Mouse (Mus musculus) Muller cell, postnatal 12 days (primary cell): Measurements from ENCODE around the gene Pawr.
"Not testable (repeated sequence)": the region's sequence is repeated elsewhere in the genome, so short reads cannot be mapped to it uniquely, and the experiment has no call there.

Source experiments
- DNase-seq: peaks from one replicate; pipeline ENCODE4 v3.0.0-alpha.2; 2015; ENCODE audit errors: inconsistent ontology term

Gene Pawr

GRCm38 (mm10) chr10:108440251-108440650 lies 108.3 kb downstream of the Pawr start:
- not testable (repeated sequence) for DNase-seq

GRCm38 (mm10) chr10:108443931-108444876 lies 112.3 kb downstream of the Pawr start:
- no peak for DNase-seq

GRCm38 (mm10) chr10:108445123-108445522 lies 113.2 kb downstream of the Pawr start:
- DNase-seq: no peak

- DNase-seq: peak; percentile 34
Observed at GRCm38 (mm10) chr10:108445606-108446005, 113.7 kb downstream of the Pawr start.

- DNase-seq: peak; percentile 85
Observed at GRCm38 (mm10) chr10:108446041-108446931, 114.4 kb downstream of the Pawr start.

- no peak for DNase-seq
Observed at GRCm38 (mm10) chr10:108447211-108447610, 115.3 kb downstream of the Pawr start.

- no peak for DNase-seq
Observed at GRCm38 (mm10) chr10:108448421-108448820, 116.5 kb downstream of the Pawr start.

- DNase-seq: no peak
Observed at GRCm38 (mm10) chr10:108450401-108450800, 118.5 kb downstream of the Pawr start.

GRCm38 (mm10) chr10:108451516-108451915 lies 119.6 kb downstream of the Pawr start:
- DNase-seq: no peak

- no peak for DNase-seq
Observed at GRCm38 (mm10) chr10:108452421-108452820, 120.5 kb downstream of the Pawr start.

GRCm38 (mm10) chr10:108453561-108453960 lies 121.6 kb downstream of the Pawr start:
- DNase-seq: no peak

- DNase-seq: no peak
Observed at GRCm38 (mm10) chr10:108454691-108455117, 122.8 kb downstream of the Pawr start.

- DNase-seq: no peak
Observed at GRCm38 (mm10) chr10:108455204-108455603, 123.3 kb downstream of the Pawr start.

GRCm38 (mm10) chr10:108455883-108456282 lies 124.0 kb downstream of the Pawr start:
- no peak for DNase-seq

GRCm38 (mm10) chr10:108457054-108457453 lies 125.1 kb downstream of the Pawr start:
- no peak for DNase-seq

GRCm38 (mm10) chr10:108461862-108462261 lies 129.9 kb downstream of the Pawr start:
- DNase-seq: no peak
